Comparison of ENCODE assay signal across 1 mouse cellular context in genomic region chr14:31604916-31605315, GRCm38 (mm10).
TF ChIP-seq lines count a peak whose summit lies in the region.

No protein-coding gene starts in this region.

TF ChIP-seq in CH12.LX, 34 proteins besides CTCF, POLR2A, EP300 and RAD21 (continued from another document):
- TF ChIP-seq MXI1 (IDR thresholded peaks at IDR 0.05; ENCODE audit: low read depth, low read length) (no peak), USF2 (conservative IDR thresholded peaks at IDR 0.05; ENCODE audit: low read depth, low read length) (no peak), ZMIZ1 (IDR thresholded peaks at IDR 0.05; ENCODE audit: low read depth, low read length) (no peak), ELF1 (IDR thresholded peaks at IDR 0.05; ENCODE audit: low read depth, low read length) (no peak), ETS1 (conservative IDR thresholded peaks at IDR 0.05; ENCODE audit: low read depth, low read length) (no peak), JUN (IDR thresholded peaks at IDR 0.05; ENCODE audit: insufficient read depth, low read depth, low read length) (no peak), MAFK (IDR thresholded peaks at IDR 0.05; ENCODE audit: insufficient replicate concordance, low read length) (no peak), ZNF384 (IDR thresholded peaks at IDR 0.05; ENCODE audit: low read depth, low read length) (peak; percentile 84), RCOR1 (conservative IDR thresholded peaks at IDR 0.05; ENCODE audit: low read depth, low read length) (no peak)
